Mouse (Mus musculus) lung, postnatal 0 days (tissue): Measurements from ENCODE around the gene Sac3d1.

ENCODE experiments used
- CTCF ChIP-seq: IDR thresholded peaks from 2 replicates; pipeline ENCODE4 v1.5.1; 2016; ENCODE audit warnings: antibody characterized with exemption, mild to moderate bottlenecking
- EP300 ChIP-seq: IDR thresholded peaks from 2 replicates; pipeline ENCODE4 v1.6.1; 2016; ENCODE audit warnings: antibody characterized with exemption, mild to moderate bottlenecking, control low read depth

DNA sequence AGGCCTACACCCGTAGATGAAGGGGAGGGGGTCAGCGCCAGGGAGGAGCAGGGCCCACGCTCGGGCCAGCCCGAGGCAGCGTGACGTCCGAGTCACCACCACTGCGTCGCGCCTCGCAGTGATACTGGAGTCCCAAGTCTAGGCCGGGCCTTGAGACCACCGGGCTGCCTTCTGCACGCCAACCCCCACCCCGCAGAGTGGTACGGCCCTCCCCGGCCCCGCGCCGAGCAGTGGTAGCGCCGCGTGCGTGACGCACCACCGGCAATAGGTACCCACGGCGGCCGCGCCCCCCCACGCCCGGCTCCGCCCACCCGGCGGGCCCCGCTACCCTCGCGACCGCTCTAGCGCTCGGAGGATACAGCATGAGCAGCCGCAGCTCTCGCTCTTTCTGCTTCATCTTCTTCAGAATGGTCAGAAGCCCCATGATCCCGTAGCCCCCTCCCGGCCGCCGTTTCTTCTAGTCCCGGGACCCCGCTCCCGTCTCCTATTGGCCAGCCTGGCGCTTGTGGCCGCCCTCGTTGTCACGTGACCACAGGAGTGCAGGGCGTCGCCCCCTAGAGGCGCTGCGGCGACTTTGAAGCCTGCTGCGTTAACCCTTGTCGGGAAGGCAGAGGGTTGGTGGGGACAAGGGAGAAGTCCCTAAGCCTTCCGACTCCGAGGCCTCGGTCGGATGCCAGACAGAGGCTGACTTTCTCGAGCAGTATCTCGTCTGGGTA is 22.4 kb upstream of the Sac3d1 start, which contains the start of gene Batf2:
- TF ChIP-seq CTCF (peak; percentile 84), EP300 (no peak)
